Mouse (Mus musculus): ENCODE measurements around the gene Nckap1l. TPM values are rescaled to one million over a fixed set of nuclear protein-coding genes. Genes with fewer than 3 reads are reported as not detected.
"Not testable (repeated sequence)": the region's sequence is repeated elsewhere in the genome, so short reads cannot be mapped to it uniquely, and the experiment has no call there.

Gene Nckap1l
- 3.6 and 7.0 TPM in 2 replicates for polyA plus RNA-seq (2015; fragmentation: Nextera tagmentation; extraction: Ambion mirVana)

DNA sequence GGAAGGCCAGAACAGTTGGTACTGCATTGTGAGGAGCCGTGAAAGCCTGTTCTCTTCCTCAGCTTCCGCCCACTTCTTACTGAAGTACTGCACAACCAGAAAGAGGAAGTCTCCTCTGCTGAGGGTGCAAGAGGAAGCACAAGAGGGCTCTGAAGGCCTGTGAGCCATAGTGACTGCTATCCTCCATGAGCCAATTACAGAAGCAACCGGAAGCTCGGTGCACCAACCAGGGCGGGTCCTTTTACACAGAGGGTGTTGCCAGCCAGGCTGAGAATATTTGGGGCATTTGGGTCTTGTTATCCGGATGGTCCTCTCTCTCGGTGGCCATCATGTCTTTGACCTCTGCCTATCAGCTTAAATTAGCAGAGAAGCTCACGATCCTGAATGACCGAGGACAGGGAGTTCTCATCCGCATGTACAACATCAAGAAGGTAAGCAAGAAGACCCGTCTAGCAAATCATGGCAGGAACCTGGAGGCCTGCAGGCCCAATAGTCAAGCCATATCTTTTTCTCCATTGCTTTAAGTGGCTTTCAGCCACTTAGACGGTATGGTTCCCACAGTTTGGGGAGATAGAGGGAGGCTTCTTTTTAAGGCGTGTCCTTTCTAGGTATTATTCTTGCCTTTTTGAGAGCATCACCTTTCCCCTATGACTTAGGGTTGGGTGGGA lies at the start of gene Nckap1l:
TSS of gene Nckap1l (plus strand) at position 244 of the 668 bp plus-strand sequence.
- Histone ChIP-seq H3K4me2 (ENCODE audit: low read depth, low read length) (peak within 1 kb of the TSS; percentile 0; the same call in 1 of the 2 replicates), H3K4me1 (ENCODE audit: control insufficient read depth, insufficient read depth, low read length) (no peaks in the 10 kb centered on the region), H3K9ac (ENCODE audit: low read length) (no peak within 1 kb of the TSS), H3K27me3 (ENCODE audit: control insufficient read depth, insufficient read depth, low read length) (no peaks in the 10 kb centered on the region), H3K36me3 (ENCODE audit: control insufficient read depth, insufficient read depth) (no peaks in the 10 kb centered on the region), H3K9me3 (replicated peaks; ENCODE audit: control insufficient read depth, low read length) (no peaks in the 10 kb centered on the region), H3K27ac (ENCODE audit: low read length) (no peak within 1 kb of the TSS), H3K4me3 (ENCODE audit: low read length) (peak within 1 kb of the TSS; percentile 37)
- 78% methylated on average over 13 of the region's 13 CpGs for WGBS
- ATAC-seq (replicated peaks; ENCODE audit: extremely low read depth, insufficient read depth, low FRiP score), result peak; percentile 60

DNA sequence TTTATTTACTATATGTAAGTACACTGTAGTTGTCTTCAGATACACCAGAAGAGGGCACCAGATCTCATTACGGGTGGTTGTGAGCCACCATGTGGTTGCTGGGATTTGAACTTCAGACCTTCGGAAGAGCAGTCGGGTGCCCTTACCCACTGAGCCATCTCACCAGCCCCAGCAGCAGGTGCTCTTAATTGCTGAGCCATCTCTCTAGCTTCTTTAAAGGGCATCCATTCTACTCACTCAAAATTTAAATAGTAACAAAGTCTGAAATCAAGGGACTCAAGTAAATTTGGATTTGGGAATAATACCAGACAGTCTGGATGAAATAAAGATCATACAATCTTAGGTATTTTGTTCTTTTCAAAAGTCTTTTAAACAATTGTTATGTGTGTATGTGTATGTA lies 48.0 kb upstream of the Nckap1l start:
- not testable (repeated sequence) for H3K27ac ChIP-seq (ENCODE audit: low read length); H3K9me3 ChIP-seq (replicated peaks; ENCODE audit: control insufficient read depth, low read length); H3K9ac ChIP-seq (ENCODE audit: low read length); H3K4me2 ChIP-seq (ENCODE audit: low read depth, low read length); ATAC-seq (replicated peaks; ENCODE audit: extremely low read depth, insufficient read depth, low FRiP score); H3K36me3 ChIP-seq (ENCODE audit: control insufficient read depth, insufficient read depth); H3K27me3 ChIP-seq (ENCODE audit: control insufficient read depth, insufficient read depth, low read length); H3K4me3 ChIP-seq (ENCODE audit: low read length); H3K4me1 ChIP-seq (ENCODE audit: control insufficient read depth, insufficient read depth, low read length)
- 96% methylated on average over 2 of the region's 3 CpGs for WGBS

DNA sequence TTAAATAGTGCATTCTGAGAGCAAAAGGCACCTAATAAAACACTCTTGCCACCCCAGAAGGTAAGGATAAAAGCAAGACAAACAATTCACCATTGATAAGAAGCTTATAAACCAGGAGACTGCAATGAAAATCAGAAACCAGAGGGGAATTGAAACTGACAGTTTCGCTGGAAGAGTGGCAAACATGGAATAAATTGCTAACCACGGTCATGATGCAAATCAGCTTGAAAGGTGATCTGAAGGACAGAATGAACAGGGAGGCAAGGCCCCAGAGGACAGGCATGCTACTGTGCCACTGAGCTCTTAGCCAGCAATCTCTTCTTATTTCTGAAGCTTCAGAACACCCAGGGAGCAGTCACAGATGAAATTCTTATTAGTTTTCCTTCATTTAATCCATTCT lies 26.6 kb upstream of the Nckap1l start:
- Histone ChIP-seq H3K4me3 (ENCODE audit: low read length) (no peak overlapping the region), H3K27me3 (ENCODE audit: control insufficient read depth, insufficient read depth, low read length) (no peaks in the 10 kb centered on the region), H3K9ac (ENCODE audit: low read length) (no peak overlapping the region), H3K4me1 (ENCODE audit: control insufficient read depth, insufficient read depth, low read length) (0 out of 2 replicates have a peak, but pooled peaks cover 2% of the 10 kb centered on the region), H3K9me3 (replicated peaks; ENCODE audit: control insufficient read depth, low read length) (no peaks in the 10 kb centered on the region), H3K36me3 (ENCODE audit: control insufficient read depth, insufficient read depth) (no peaks in the 10 kb centered on the region), H3K4me2 (ENCODE audit: low read depth, low read length) (no peak overlapping the region), H3K27ac (ENCODE audit: low read length) (no peak overlapping the region)
- WGBS, result 54% methylated on average over 2 of the region's 2 CpGs
- no peak for ATAC-seq (replicated peaks; ENCODE audit: extremely low read depth, insufficient read depth, low FRiP score)

DNA sequence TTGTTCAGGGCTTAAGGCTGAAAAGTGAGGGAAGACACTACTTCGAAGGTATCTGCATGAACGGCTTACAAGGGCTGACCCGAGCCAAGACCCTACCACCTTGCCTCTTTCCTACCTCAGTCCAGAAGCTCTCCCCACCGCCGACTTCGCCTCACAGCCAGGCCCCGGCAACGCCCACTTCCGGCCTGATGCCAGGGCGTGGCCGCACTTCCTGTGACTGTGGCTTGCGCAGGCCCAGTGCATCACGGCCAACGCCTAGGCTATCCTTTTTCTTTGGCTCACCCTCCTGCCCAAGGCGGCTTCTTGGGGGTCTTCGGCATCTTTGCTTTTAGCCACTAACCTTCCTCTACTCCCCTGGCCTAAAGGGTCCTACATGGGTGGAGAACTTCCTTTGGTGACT lies 23.4 kb upstream of the Nckap1l start, which contains the start of gene Gtsf1:
TSS of gene Gtsf1 (minus strand) at position 230 of the 400 bp plus-strand sequence.
- Histone ChIP-seq H3K27ac (ENCODE audit: low read length) (no peak within 1 kb of the TSS), H3K27me3 (ENCODE audit: control insufficient read depth, insufficient read depth, low read length) (no peaks in the 10 kb centered on the region), H3K9me3 (replicated peaks; ENCODE audit: control insufficient read depth, low read length) (no peaks in the 10 kb centered on the region), H3K4me2 (ENCODE audit: low read depth, low read length) (no peak within 1 kb of the TSS), H3K9ac (ENCODE audit: low read length) (no peak within 1 kb of the TSS), H3K4me3 (ENCODE audit: low read length) (no peak within 1 kb of the TSS), H3K36me3 (ENCODE audit: control insufficient read depth, insufficient read depth) (no peaks in the 10 kb centered on the region), H3K4me1 (ENCODE audit: control insufficient read depth, insufficient read depth, low read length) (0 out of 2 replicates have a peak, but pooled peaks cover 2% of the 10 kb centered on the region)
- no peak for ATAC-seq (replicated peaks; ENCODE audit: extremely low read depth, insufficient read depth, low FRiP score)
- 90% methylated on average over 16 of the region's 16 CpGs for WGBS

DNA sequence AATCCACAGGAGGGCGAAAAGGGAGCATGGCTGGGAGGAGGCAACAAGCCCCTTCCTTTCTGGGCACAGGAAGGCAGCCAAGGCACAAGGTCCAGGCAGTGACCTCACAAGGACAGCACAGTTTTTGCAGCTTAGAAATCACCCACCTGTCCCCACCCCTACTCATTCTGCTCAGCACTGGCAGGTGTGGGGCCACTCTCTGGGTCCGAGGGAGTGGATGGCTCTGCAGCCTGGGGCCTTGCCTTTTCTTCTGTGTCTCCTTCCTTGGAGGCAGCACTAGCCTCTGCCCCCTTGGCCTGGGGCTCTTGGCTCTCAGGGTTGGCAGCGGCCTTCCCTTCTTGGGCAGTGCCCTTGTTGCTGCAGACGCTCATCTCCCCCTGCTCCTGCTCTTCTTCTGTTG lies 7.6 kb upstream of the Nckap1l start:
- ATAC-seq (replicated peaks; ENCODE audit: extremely low read depth, insufficient read depth, low FRiP score); H3K27ac ChIP-seq (ENCODE audit: low read length); H3K9me3 ChIP-seq (replicated peaks; ENCODE audit: control insufficient read depth, low read length); H3K4me1 ChIP-seq (ENCODE audit: control insufficient read depth, insufficient read depth, low read length); H3K9ac ChIP-seq (ENCODE audit: low read length); H3K36me3 ChIP-seq (ENCODE audit: control insufficient read depth, insufficient read depth); H3K4me2 ChIP-seq (ENCODE audit: low read depth, low read length); H3K4me3 ChIP-seq (ENCODE audit: low read length); H3K27me3 ChIP-seq (ENCODE audit: control insufficient read depth, insufficient read depth, low read length): not testable (repeated sequence)
- 75% methylated on average over 4 of the region's 4 CpGs for WGBS

DNA sequence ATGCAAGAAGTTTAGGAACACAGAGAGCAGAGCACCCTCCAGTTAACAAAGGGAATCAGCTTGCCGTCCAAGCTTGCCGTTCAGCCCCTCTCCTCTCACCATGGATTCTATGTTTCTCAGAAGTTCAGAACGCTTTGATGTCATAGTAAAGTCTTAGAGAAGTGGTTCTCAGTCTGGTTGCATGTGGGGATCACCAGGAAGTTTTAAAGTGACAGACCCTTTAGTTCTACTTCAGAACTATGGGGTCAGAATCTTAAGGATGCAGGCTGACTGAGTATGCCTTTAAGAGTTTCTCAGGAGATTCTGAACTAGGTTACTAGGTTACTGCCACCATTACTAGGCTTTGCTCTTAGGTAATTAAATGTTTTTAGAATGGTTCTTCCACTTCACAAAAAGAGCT lies 5.2 kb upstream of the Nckap1l start, which contains the start of gene Gtsf2:
TSS of gene Gtsf2 (minus strand) at position 101 of the 400 bp plus-strand sequence.
- H3K4me2 ChIP-seq (ENCODE audit: low read depth, low read length), result no peak within 1 kb of the TSS
- no peaks in the 10 kb centered on the region for H3K27me3 ChIP-seq (ENCODE audit: control insufficient read depth, insufficient read depth, low read length)
- H3K36me3 ChIP-seq (ENCODE audit: control insufficient read depth, insufficient read depth), result no peaks in the 10 kb centered on the region
- H3K27ac ChIP-seq (ENCODE audit: low read length), result no peak within 1 kb of the TSS
- H3K4me3 ChIP-seq (ENCODE audit: low read length), result no peak within 1 kb of the TSS
- ATAC-seq (replicated peaks; ENCODE audit: extremely low read depth, insufficient read depth, low FRiP score), result no peak
- H3K4me1 ChIP-seq (ENCODE audit: control insufficient read depth, insufficient read depth, low read length), result no peaks in the 10 kb centered on the region
- H3K9me3 ChIP-seq (replicated peaks; ENCODE audit: control insufficient read depth, low read length), result no peaks in the 10 kb centered on the region
- 42% methylated on average over 3 of the region's 3 CpGs for WGBS
- H3K9ac ChIP-seq (ENCODE audit: low read length), result no peak within 1 kb of the TSS

DNA sequence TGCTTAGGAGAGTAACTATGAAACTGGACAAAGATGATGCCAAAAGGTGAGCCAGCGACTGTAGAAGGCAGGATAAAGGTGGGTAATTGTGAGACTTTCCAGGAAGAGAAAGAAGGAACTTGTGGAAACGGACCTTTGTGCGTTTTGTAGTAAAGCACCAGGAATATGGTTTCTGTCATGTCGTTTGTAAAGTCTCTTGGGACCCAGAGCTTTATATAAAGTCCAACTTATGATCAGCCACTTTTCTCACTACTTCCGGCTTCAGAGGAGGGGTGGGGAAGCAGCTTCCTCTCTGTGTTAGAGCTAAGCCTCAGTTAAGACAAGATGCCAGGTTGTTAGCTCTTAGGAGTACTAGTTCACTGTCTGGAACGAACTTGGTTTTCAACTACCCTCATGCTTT lies 855 bp downstream of the Nckap1l start:
- Histone ChIP-seq H3K9ac (ENCODE audit: low read length) (no peak overlapping the region), H3K9me3 (replicated peaks; ENCODE audit: control insufficient read depth, low read length) (no peaks in the 10 kb centered on the region), H3K27ac (ENCODE audit: low read length) (no peak overlapping the region), H3K4me3 (ENCODE audit: low read length) (peak overlapping the region; percentile 26), H3K27me3 (ENCODE audit: control insufficient read depth, insufficient read depth, low read length) (no peaks in the 10 kb centered on the region), H3K36me3 (ENCODE audit: control insufficient read depth, insufficient read depth) (no peaks in the 10 kb centered on the region), H3K4me2 (ENCODE audit: low read depth, low read length) (peak overlapping the region; percentile 0; the same call in 1 of the 2 replicates), H3K4me1 (ENCODE audit: control insufficient read depth, insufficient read depth, low read length) (no peaks in the 10 kb centered on the region)
- ATAC-seq (replicated peaks; ENCODE audit: extremely low read depth, insufficient read depth, low FRiP score), result no peak
- 70% methylated on average over 6 of the region's 6 CpGs for WGBS

DNA sequence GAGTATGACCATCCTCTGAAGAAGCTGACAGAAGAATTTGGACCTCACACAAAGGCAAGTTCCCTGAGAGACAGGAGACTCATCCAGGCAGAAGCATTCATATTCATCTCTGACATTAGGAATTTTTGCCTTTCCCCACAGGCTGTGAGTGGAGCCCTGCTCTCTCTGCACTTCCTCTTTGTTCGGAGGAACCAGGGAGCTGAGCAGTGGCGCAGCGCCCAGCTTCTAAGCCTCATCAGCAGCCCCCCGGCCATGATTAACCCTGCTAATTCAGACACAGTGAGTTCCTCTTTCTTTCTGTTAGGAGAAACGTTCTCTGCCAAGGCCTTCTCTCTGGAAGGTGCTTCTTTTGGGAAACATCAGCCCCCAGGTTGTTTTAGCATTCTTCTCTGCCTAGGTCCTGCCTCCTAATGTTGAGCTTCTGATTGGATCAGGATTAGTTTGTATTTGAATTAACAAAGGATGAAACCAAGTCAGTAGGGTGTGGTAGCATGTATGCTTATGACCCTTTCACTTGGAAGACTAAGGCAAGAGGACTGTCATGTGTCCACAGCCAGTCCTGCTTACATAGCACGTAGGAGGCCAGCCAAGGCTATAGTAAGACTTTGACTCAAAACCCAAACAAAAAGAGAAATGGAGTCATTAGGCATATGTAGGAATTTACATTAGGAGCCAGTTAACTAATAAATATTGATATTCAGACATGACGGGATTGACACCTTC lies 9.1 kb downstream of the Nckap1l start:
- no peaks in the 10 kb centered on the region for H3K9me3 ChIP-seq (replicated peaks; ENCODE audit: control insufficient read depth, low read length)
- H3K4me2 ChIP-seq (ENCODE audit: low read depth, low read length), result no peak overlapping the region
- no peak overlapping the region for H3K4me3 ChIP-seq (ENCODE audit: low read length)
- H3K27ac ChIP-seq (ENCODE audit: low read length), result no peak overlapping the region
- H3K9ac ChIP-seq (ENCODE audit: low read length), result no peak overlapping the region
- no peaks in the 10 kb centered on the region for H3K27me3 ChIP-seq (ENCODE audit: control insufficient read depth, insufficient read depth, low read length)
- 60% methylated on average over 7 of the region's 7 CpGs for WGBS
- no peak for ATAC-seq (replicated peaks; ENCODE audit: extremely low read depth, insufficient read depth, low FRiP score)
- no peaks in the 10 kb centered on the region for H3K4me1 ChIP-seq (ENCODE audit: control insufficient read depth, insufficient read depth, low read length)
- H3K36me3 ChIP-seq (ENCODE audit: control insufficient read depth, insufficient read depth), result no peaks in the 10 kb centered on the region

DNA sequence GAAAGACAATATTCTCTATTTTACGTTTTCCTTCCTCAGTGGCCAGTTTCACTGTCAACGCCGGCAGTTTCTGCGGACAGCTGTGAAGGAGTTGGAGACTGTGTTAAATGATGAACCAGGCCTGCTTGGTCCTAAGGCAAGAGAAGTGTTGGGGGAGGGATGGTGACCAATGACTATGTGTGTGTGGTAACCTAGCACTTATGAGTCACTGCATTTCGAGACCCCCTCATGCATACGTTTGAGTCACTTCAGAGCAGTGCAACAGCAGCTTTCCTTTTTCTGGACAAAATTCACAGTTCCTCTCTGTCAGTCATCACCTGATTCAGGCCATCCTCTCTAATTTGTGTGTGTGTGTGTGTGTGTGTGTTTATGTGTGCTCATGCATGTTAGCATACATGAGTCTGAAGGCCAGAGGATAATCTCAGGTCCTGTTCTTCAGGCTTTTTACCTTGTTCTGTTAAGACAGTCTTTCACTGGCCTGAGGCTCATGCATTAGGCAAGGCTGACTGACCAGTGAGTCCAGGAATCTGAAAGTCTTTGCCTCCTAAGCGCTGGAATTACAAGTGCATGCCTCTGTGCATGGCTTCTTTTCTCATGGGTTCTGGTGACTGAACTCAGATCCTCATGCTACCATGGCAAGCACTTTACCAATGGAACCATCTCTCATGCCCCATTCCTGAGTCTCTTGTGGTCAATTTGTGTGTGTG lies 18.0 kb downstream of the Nckap1l start:
- H3K4me1 ChIP-seq (ENCODE audit: control insufficient read depth, insufficient read depth, low read length), result no peaks in the 10 kb centered on the region
- WGBS, result 70% methylated on average over 7 of the region's 7 CpGs
- H3K9ac ChIP-seq (ENCODE audit: low read length), result no peak overlapping the region
- H3K9me3 ChIP-seq (replicated peaks; ENCODE audit: control insufficient read depth, low read length), result no peaks in the 10 kb centered on the region
- no peak overlapping the region for H3K27ac ChIP-seq (ENCODE audit: low read length)
- no peak for ATAC-seq (replicated peaks; ENCODE audit: extremely low read depth, insufficient read depth, low FRiP score)
- no peak overlapping the region for H3K4me2 ChIP-seq (ENCODE audit: low read depth, low read length)
- H3K4me3 ChIP-seq (ENCODE audit: low read length), result no peak overlapping the region
- H3K36me3 ChIP-seq (ENCODE audit: control insufficient read depth, insufficient read depth), result no peaks in the 10 kb centered on the region
- no peaks in the 10 kb centered on the region for H3K27me3 ChIP-seq (ENCODE audit: control insufficient read depth, insufficient read depth, low read length)
